ENCODE assay signal across 24 mouse cellular contexts in the genomic region with DNA sequence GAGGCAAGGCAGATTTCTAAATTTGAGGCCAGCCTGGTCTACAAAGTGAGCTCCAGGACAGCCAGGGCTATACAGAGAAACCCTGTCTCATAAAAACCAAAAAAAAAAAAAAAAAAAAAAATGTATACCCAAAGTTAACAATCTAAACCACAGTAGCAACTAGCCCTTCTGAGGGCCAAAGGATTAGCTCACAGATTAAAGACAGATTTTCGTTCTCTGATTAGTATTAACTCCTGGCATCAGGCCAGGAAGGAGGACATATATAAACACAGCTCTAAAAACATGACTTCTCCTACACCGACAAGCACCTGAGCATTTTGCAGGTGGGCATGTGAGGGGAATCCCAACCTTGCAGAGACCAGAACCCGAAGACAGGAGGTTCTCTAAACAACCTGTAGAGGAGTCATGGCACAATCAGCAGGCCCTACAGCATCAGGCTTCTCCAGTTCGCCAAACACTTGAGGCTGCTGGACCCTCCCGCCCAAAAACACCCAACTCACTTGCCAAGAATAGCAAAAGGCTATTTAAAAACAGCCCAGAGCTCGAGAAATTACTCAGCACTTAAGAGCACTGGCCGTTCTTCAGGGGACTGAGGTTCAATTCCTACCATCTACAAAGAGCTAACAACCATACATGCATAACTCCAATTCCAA. TPM values are rescaled to one million over a fixed set of nuclear protein-coding genes. Genes with fewer than 3 reads are reported as not detected.
A peak's percentile ranks its signal among the peaks of the same experiment; 100 is the strongest.
DNase-seq lines count a peak whose midpoint lies in the region; ATAC-seq and TF ChIP-seq lines count a peak whose summit lies in the region.
"Had no signal": no experiment of that assay in that cellular context is flagged by ENCODE, and none has a peak within 500 bp of the region (broad histone marks: within the 10 kb centered on the region; RNA-seq: fewer than 3 reads in every experiment).

No protein-coding gene starts in this region.

- TF ChIP-seq CTCF in embryonic fibroblast, embryonic 13.5 days (IDR thresholded peaks at IDR 0.05; ENCODE audit: borderline replicate concordance, insufficient read depth, low read length), result no peak

- DNase-seq in lung, adult 18-20 months, result peak; percentile 43 to 51
- no peak for DNase-seq in lung, postnatal 14 days
- DNase-seq in A20 (ENCODE audit: low read depth, low spot score), result peak; percentile 86
- peak; percentile 24 for DNase-seq in heart, postnatal 25 days (ENCODE audit: low spot score)
- no peak for DNase-seq in kidney, postnatal 25 days
- no peak for DNase-seq in right cerebral cortex, postnatal 4 days
- DNase-seq: adrenal gland, postnatal 14 days; cerebellum, adult 11 months; cerebellum, postnatal 14 days; gastrocnemius, postnatal 14 days; kidney, adult 18-20 months; layer of hippocampus, postnatal 36 days; right cerebral cortex, postnatal 25 days; thymus, postnatal 14 days had no signal

- no peak for TF ChIP-seq POLR2A in embryonic fibroblast, embryonic 13.5 days (IDR thresholded peaks at IDR 0.05; ENCODE audit: low read depth, low read length)

- H3K4me1 ChIP-seq in embryonic fibroblast, embryonic 13.5 days (ENCODE audit: control insufficient read depth, insufficient read depth, low read length), result peaks cover 24% of the 10 kb centered on the region

- no peak for ATAC-seq in activated CD4-positive, CD25-positive, alpha-beta regulatory T cell, adult 4 months
- ATAC-seq: Patski had no signal

- H3K27ac ChIP-seq in embryonic fibroblast, embryonic 13.5 days (ENCODE audit: insufficient read depth, low read length), result 0 out of 2 replicates have a peak overlapping the region, but pooled peaks have one; percentile 15
- H3K27ac ChIP-seq: embryonic facial prominence, embryonic 13.5 days; kidney, postnatal 0 days; layer of hippocampus, adult 2 months; liver, embryonic 14.5 days; macrophage; midbrain, embryonic 12.5 days; neural tube, embryonic 12.5 days had no signal

- intact Hi-C loops in heart, postnatal 25 days (cut with DNase I), result no loop called here

- no peak overlapping the region for H3K4me3 ChIP-seq in embryonic fibroblast, embryonic 13.5 days (ENCODE audit: insufficient read depth, low read length)
- H3K4me3 ChIP-seq: embryonic facial prominence, embryonic 13.5 days; layer of hippocampus, adult 2 months; midbrain, embryonic 12.5 days; neural tube, embryonic 12.5 days had no signal

RNA-seq across cellular contexts. Expression of gene Camsap1, which starts 5.4 kb away (rescaled TPM):
- polyA plus RNA-seq in embryonic fibroblast, embryonic 13.5 days (2011; ENCODE audit: insufficient read length, low read depth, missing spikeins), result 52.1 and 59.0 TPM in 2 replicates
- total RNA-seq in heart, postnatal 25 days (2021), result 10 to 100 TPM; 34.2 to 36.2 TPM
- 1 to 10 TPM; 4.5 to 8.8 TPM for polyA plus RNA-seq in activated CD4-positive, CD25-positive, alpha-beta regulatory T cell, adult 4 months (2017; shearing (Covaris generic))

RNA-seq across cellular contexts. Expression of gene Ubac1, which starts 43.8 kb away (rescaled TPM):
- polyA plus RNA-seq in embryonic fibroblast, embryonic 13.5 days (2011; ENCODE audit: insufficient read length, low read depth, missing spikeins), result 66.1 and 78.7 TPM in 2 replicates
- total RNA-seq in heart, postnatal 25 days (2021), result 10 to 100 TPM; 90.4 to 92.4 TPM
- polyA plus RNA-seq in activated CD4-positive, CD25-positive, alpha-beta regulatory T cell, adult 4 months (2017; shearing (Covaris generic)), result 10 to 100 TPM; 14.0 to 17.0 TPM

Comparison
In these comparisons a context has a peak if more than half of its experiments do, and no peak if none do; other contexts are left out.
1. DNase-seq: peak in lung, adult 18-20 months (2 of 2), A20 (single experiment) and heart, postnatal 25 days (single experiment); none in lung, postnatal 14 days (single experiment), kidney, postnatal 25 days (0 of 2) and right cerebral cortex, postnatal 4 days (single experiment).